Mouse (Mus musculus): ENCODE results near the gene Olfr469.

GRCm38 (mm10) chr7:107770812-107771211, 54.5 kb downstream of the Olfr469 start:
- TF ChIP-seq ZNF384 (IDR thresholded peaks at IDR 0.05; ENCODE audit: low read depth, low read length) (no peak), HCFC1 (IDR thresholded peaks at IDR 0.05; ENCODE audit: borderline replicate concordance, insufficient read depth, low read length) (no peak), ZC3H11A (IDR thresholded peaks at IDR 0.05; ENCODE audit: borderline replicate concordance, low read depth, low read length) (no peak)

Data from ES-E14 (cell line).